Mouse (Mus musculus): Measurements from ENCODE around the gene Alk.

GRCm38 (mm10) chr17:72485623-72486022 lies 118.8 kb downstream of the Alk start:
- TF ChIP-seq CTCF (IDR thresholded peaks at IDR 0.05; ENCODE audit: low read depth) (no peak), EP300 (optimal IDR thresholded peaks at IDR 0.05) (no peak)
